Comparison of ENCODE assay signal across 11 mouse cellular contexts in the genomic region with DNA sequence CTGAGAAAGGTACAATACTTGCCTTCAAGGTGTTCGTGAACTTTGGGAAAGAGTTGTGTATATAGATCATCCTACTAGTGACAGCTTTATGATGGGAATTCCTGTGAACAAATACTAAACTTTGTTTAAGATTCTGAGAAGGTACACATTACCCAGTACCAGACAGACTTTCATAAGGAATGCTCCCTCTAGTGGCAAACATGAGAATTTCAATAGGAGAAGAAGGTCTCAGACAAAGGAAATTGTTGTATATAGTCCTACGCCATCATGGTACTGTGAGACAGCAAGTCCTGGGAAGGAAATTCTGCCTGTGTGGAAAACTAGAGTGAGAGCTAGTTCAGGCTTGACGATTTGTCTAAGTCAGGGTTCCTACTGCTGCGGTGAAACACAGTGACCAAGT.
DNase-seq lines count a peak whose midpoint lies in the region; ATAC-seq and TF ChIP-seq lines count a peak whose summit lies in the region.
"Had no signal": no experiment of that assay in that cellular context is flagged by ENCODE, and none has a peak within 500 bp of the region (broad histone marks: within the 10 kb centered on the region; RNA-seq: fewer than 3 reads in every experiment).

No protein-coding gene starts in this region.

- 85% methylated on average over 4 of the region's 4 CpGs for WGBS in liver, adult 2 months
- 77% methylated on average over 4 of the region's 4 CpGs for WGBS in liver, embryonic 11.5 days

- no peaks in the 10 kb centered on the region for H3K9me3 ChIP-seq in liver, embryonic 11.5 days (ENCODE audit: control insufficient read depth, low read length)
- H3K9me3 ChIP-seq in ES-E14 (ENCODE audit: control insufficient read depth, insufficient read depth, low read depth, low read length): no peaks in the 10 kb centered on the region
- H3K9me3 ChIP-seq: hindbrain, embryonic 12.5 days; lung, embryonic 15.5 days had no signal

- no peaks in the 10 kb centered on the region for H3K79me2 ChIP-seq in liver, adult 2 months (ENCODE audit: control insufficient read depth, insufficient read depth, low read length)

- no peak overlapping the region for H3K4me3 ChIP-seq in liver, adult 2 months (ENCODE audit: insufficient read depth, low read depth, low read length)
- no peak overlapping the region for H3K4me3 ChIP-seq in liver, embryonic 11.5 days (ENCODE audit: low read depth, low read length)
- no peak overlapping the region for H3K4me3 ChIP-seq in ES-E14 (ENCODE audit: insufficient read depth in 1 of 2, low read depth in 1 of 2, low read length in 2 of 2, poor library complexity in 1 of 2, severe bottlenecking in 1 of 2)
- H3K4me3 ChIP-seq: hindbrain, embryonic 12.5 days; lung, embryonic 15.5 days; neural tube, embryonic 12.5 days had no signal

- no peak for TF ChIP-seq POLR2A in liver, adult 2 months (IDR thresholded peaks at IDR 0.05; ENCODE audit: extremely low read depth, insufficient read depth, low read length)

- H3K4me1 ChIP-seq in liver, adult 2 months (ENCODE audit: control insufficient read depth, insufficient read depth, low read length): no peaks in the 10 kb centered on the region
- H3K4me1 ChIP-seq in liver, embryonic 11.5 days (replicated peaks; ENCODE audit: control insufficient read depth, insufficient read depth, low read length): no peaks in the 10 kb centered on the region
- H3K4me1 ChIP-seq in ES-E14 (ENCODE audit: control insufficient read depth in 2 of 2, insufficient read depth in 2 of 2, low read length in 2 of 2, poor library complexity in 1 of 2): no peaks in the 10 kb centered on the region
- H3K4me1 ChIP-seq: lung, embryonic 15.5 days; neural tube, embryonic 12.5 days had no signal

- intact Hi-C loops in heart, postnatal 10 days (cut with DNase I): no loop called here

- no peak overlapping the region for H3K27ac ChIP-seq in liver, adult 2 months (replicated peaks; ENCODE audit: insufficient read depth, low read depth, low read length)
- H3K27ac ChIP-seq in liver, embryonic 11.5 days (ENCODE audit: low read depth, low read length): no peak overlapping the region
- H3K27ac ChIP-seq in ES-E14 (ENCODE audit: insufficient read depth, low read depth, low read length, poor library complexity, severe bottlenecking): no peak overlapping the region
- H3K27ac ChIP-seq: hindbrain, embryonic 12.5 days; lung, embryonic 15.5 days; neural tube, embryonic 12.5 days had no signal

- TF ChIP-seq CTCF in liver, adult 2 months (IDR thresholded peaks at IDR 0.05; ENCODE audit: low read depth, low read length): no peak

- in situ Hi-C loops in ES-E14 (cut with MboI; ENCODE audit: low sequenced_read_pairs in 2 of 2, unreplicated experiment in 2 of 2): no loop called here

- no peak overlapping the region for H3K4me2 ChIP-seq in liver, embryonic 11.5 days
- H3K4me2 ChIP-seq: hindbrain, embryonic 12.5 days; lung, embryonic 15.5 days; neural tube, embryonic 12.5 days had no signal

- H3K36me3 ChIP-seq in liver, adult 2 months (ENCODE audit: control insufficient read depth, insufficient read depth, low read length): no peaks in the 10 kb centered on the region
- no peaks in the 10 kb centered on the region for H3K36me3 ChIP-seq in liver, embryonic 11.5 days (ENCODE audit: control insufficient read depth, insufficient read depth, low read length)
- H3K36me3 ChIP-seq in ES-E14 (ENCODE audit: control insufficient read depth, insufficient read depth, low read length, poor library complexity, severe bottlenecking): no peaks in the 10 kb centered on the region
- H3K36me3 ChIP-seq: hindbrain, embryonic 12.5 days; lung, embryonic 15.5 days; neural tube, embryonic 12.5 days had no signal

- H3K27me3 ChIP-seq in liver, adult 2 months (ENCODE audit: control insufficient read depth, insufficient read depth, low read length): no peaks in the 10 kb centered on the region
- H3K27me3 ChIP-seq in liver, embryonic 11.5 days (replicated peaks; ENCODE audit: control insufficient read depth, insufficient read depth, low read length): no peaks in the 10 kb centered on the region
- H3K27me3 ChIP-seq: hindbrain, embryonic 12.5 days; lung, embryonic 15.5 days; neural tube, embryonic 12.5 days had no signal

- ATAC-seq in liver, embryonic 11.5 days (replicated peaks; ENCODE audit: low FRiP score): no peak
- ATAC-seq in megakaryocyte progenitor cell, adult 5-6 weeks (replicated peaks; ENCODE audit: poor library complexity): peak; percentile 52; the same call in 1 of the 2 replicates

- peak; percentile 10 for DNase-seq in liver, adult 2 months (ENCODE audit: extremely low read depth, low read depth, low spot score)
- DNase-seq in liver, embryonic 11.5 days (ENCODE audit: low spot score): no peak
- DNase-seq in ES-E14 (ENCODE audit: low read depth, low spot score): peak; percentile 35
- DNase-seq in brain, adult 2 months (ENCODE audit: low read depth, low spot score): peak; percentile 45
- no peak for DNase-seq in spleen, postnatal 36 days (ENCODE audit: low spot score in 2 of 2)
- DNase-seq in heart, postnatal 10 days: no peak
- DNase-seq: adrenal gland, postnatal 14 days had no signal

- H3K9ac ChIP-seq in liver, adult 2 months (ENCODE audit: low read depth, low read length): no peak overlapping the region
- no peak overlapping the region for H3K9ac ChIP-seq in liver, embryonic 11.5 days (ENCODE audit: low read depth, low read length)
- H3K9ac ChIP-seq in ES-E14 (ENCODE audit: insufficient read depth, low read depth, low read length, poor library complexity, severe bottlenecking): no peak overlapping the region
- H3K9ac ChIP-seq: hindbrain, embryonic 12.5 days; lung, embryonic 15.5 days; neural tube, embryonic 12.5 days had no signal

TF ChIP-seq in ES-E14, 5 proteins besides CTCF, POLR2A, EP300 and RAD21:
- no peak for TF ChIP-seq MAFK (IDR thresholded peaks at IDR 0.05; ENCODE audit: insufficient read depth, low read depth, low read length)
- no peak for TF ChIP-seq HCFC1 (IDR thresholded peaks at IDR 0.05; ENCODE audit: borderline replicate concordance, insufficient read depth, low read length)

Comparison
In these comparisons a context has a peak if more than half of its experiments do, and no peak if none do; other contexts are left out.
1. DNase-seq: peak in liver, adult 2 months (single experiment), ES-E14 (single experiment) and brain, adult 2 months (single experiment); none in liver, embryonic 11.5 days (single experiment), spleen, postnatal 36 days (0 of 2) and heart, postnatal 10 days (0 of 2).